Mouse (Mus musculus): ENCODE measurements around the gene Acp1. TPM values are rescaled to one million over a fixed set of nuclear protein-coding genes. Genes with fewer than 3 reads are reported as not detected.

Gene Acp1
- total and polyA plus RNA-seq, 2 experiments from 2014 or later = 25.5 to 95.4 TPM

DNA sequence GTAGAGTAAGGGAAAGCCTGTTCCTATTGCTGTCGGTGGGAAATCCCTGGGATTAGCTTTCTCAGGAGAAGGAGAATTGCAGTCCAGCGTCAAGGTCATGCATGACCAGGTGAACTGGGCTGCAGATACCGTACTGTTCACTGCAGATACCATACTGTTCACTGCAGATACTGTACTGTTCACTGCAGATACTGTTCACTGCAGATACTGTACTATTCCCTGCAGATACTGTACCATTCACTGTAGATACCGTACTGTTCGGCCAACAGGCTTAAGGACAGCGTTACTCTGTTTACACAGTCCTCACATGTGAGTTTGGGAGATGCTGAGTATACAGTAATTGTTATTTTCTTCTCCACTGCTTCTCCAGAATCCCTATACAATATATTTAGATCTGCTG, 16.8 kb upstream of the Acp1 start:
- TF ChIP-seq CTCF (IDR thresholded peaks at IDR 0.05; ENCODE audit: low read depth) (no peak), EP300 (IDR thresholded peaks at IDR 0.05; ENCODE audit: low read depth) (no peak)
- no peak for DNase-seq (ENCODE audit: low spot score)
- no peak for ATAC-seq (ENCODE audit: insufficient read depth, low read depth)
- H3K9me3 ChIP-seq (replicated peaks; ENCODE audit: control insufficient read depth, low read length) = no peaks in the 10 kb centered on the region
- no peak overlapping the region for H3K27ac ChIP-seq (ENCODE audit: low read depth)
- H3K4me3 ChIP-seq (ENCODE audit: low read depth, low read length) = no peak overlapping the region
- no peaks in the 10 kb centered on the region for H3K4me1 ChIP-seq (ENCODE audit: control insufficient read depth, insufficient read depth)
- 77% methylated on average over 6 of the region's 6 CpGs for WGBS
- H3K36me3 ChIP-seq (replicated peaks; ENCODE audit: control insufficient read depth, insufficient read depth, low read length) = no peaks in the 10 kb centered on the region
- H3K27me3 ChIP-seq (ENCODE audit: control insufficient read depth, insufficient read depth, low read length) = no peaks in the 10 kb centered on the region
- H3K4me2 ChIP-seq (ENCODE audit: low read depth, low read length) = no peak overlapping the region
- no peak overlapping the region for H3K9ac ChIP-seq (replicated peaks; ENCODE audit: low read depth, low read length)

DNA sequence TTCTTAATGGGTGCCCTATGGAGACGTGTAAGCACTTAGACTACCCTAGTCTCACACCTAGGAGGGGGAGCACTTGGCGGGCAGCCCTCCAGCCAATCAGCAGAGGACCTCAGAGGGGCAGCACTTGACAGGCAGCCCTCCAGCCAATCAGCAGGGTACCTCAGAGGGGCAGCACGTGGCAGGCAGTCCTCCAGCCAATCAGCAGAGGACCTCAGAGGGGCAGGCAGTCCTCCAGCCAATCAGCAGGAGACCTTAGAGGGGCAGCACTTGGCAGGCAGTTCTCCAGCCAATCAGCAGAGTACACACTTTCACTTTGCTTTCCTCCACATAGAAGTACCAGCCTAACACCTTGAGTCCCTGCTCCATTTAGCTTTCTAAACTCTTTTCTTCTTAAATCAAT, 11.0 kb upstream of the Acp1 start:
- H3K27ac ChIP-seq (ENCODE audit: low read depth) = no peak overlapping the region
- ATAC-seq (ENCODE audit: insufficient read depth, low read depth) (no peak), DNase-seq (ENCODE audit: low spot score) (no peak)
- TF ChIP-seq EP300 (IDR thresholded peaks at IDR 0.05; ENCODE audit: low read depth) (no peak), CTCF (IDR thresholded peaks at IDR 0.05; ENCODE audit: low read depth) (no peak)
- no peak overlapping the region for H3K9ac ChIP-seq (replicated peaks; ENCODE audit: low read depth, low read length)
- no peaks in the 10 kb centered on the region for H3K36me3 ChIP-seq (replicated peaks; ENCODE audit: control insufficient read depth, insufficient read depth, low read length)
- no peaks in the 10 kb centered on the region for H3K27me3 ChIP-seq (ENCODE audit: control insufficient read depth, insufficient read depth, low read length)
- WGBS = 73% methylated on average over 3 of the region's 3 CpGs
- no peaks in the 10 kb centered on the region for H3K9me3 ChIP-seq (replicated peaks; ENCODE audit: control insufficient read depth, low read length)
- H3K4me2 ChIP-seq (ENCODE audit: low read depth, low read length) = no peak overlapping the region
- no peaks in the 10 kb centered on the region for H3K4me1 ChIP-seq (ENCODE audit: control insufficient read depth, insufficient read depth)
- H3K4me3 ChIP-seq (ENCODE audit: low read depth, low read length) = no peak overlapping the region

DNA sequence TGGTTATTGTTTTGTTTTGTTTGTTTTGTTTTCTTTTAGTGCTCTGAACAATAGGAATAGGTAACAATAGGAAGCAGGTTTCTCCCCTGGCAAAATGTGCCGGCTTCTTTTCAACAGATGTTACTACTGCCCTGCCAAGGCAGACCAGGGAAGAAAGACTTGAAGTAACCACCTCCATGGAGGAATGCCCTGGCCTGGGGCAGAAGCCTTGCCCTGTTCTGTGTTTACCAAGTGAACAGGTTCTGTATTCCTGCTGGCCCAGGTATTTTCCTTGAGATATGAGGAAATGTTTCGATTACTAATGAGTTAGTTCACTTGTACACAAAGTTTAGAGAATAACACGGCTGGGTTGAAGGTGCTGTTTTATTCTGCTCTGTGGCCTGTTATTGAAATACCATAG, 1.5 kb upstream of the Acp1 start:
- H3K27ac ChIP-seq (ENCODE audit: low read depth) = no peak overlapping the region
- WGBS = 63% methylated on average over 3 of the region's 3 CpGs
- H3K4me2 ChIP-seq (ENCODE audit: low read depth, low read length) = no peak overlapping the region
- no peak for ATAC-seq (ENCODE audit: insufficient read depth, low read depth)
- H3K4me3 ChIP-seq (ENCODE audit: low read depth, low read length) = no peak overlapping the region
- no peaks in the 10 kb centered on the region for H3K36me3 ChIP-seq (replicated peaks; ENCODE audit: control insufficient read depth, insufficient read depth, low read length)
- no peaks in the 10 kb centered on the region for H3K27me3 ChIP-seq (ENCODE audit: control insufficient read depth, insufficient read depth, low read length)
- TF ChIP-seq EP300 (IDR thresholded peaks at IDR 0.05; ENCODE audit: low read depth) (no peak), CTCF (IDR thresholded peaks at IDR 0.05; ENCODE audit: low read depth) (no peak)
- H3K9ac ChIP-seq (replicated peaks; ENCODE audit: low read depth, low read length) = no peak overlapping the region
- peaks cover 8% of the 10 kb centered on the region; the same call in 1 of the 2 replicates for H3K4me1 ChIP-seq (ENCODE audit: control insufficient read depth, insufficient read depth)
- no peaks in the 10 kb centered on the region for H3K9me3 ChIP-seq (replicated peaks; ENCODE audit: control insufficient read depth, low read length)
- DNase-seq (ENCODE audit: low spot score) = no peak

DNA sequence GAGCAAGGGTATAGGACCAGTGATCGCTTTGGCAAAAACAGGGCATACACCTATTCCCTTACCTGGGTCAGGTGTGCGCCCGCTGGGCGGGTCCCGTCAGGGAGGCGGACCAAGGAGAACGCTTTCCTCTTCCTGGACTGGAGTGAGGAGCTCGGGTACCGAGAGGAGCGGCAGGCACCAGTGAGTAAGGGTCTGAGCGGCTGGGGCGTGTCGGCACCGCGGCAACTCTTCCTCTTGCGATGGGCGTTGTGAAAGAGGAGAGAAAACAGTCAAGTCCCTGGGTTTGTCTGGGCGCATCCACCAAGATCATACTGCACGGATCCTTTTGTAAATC, 626 bp upstream of the Acp1 start:
- Histone ChIP-seq H3K27ac (ENCODE audit: low read depth) (no peak overlapping the region), H3K4me2 (ENCODE audit: low read depth, low read length) (peak overlapping the region; percentile 92), H3K27me3 (ENCODE audit: control insufficient read depth, insufficient read depth, low read length) (no peaks in the 10 kb centered on the region), H3K4me1 (ENCODE audit: control insufficient read depth, insufficient read depth) (peaks cover 8% of the 10 kb centered on the region; the same call in 1 of the 2 replicates), H3K4me3 (ENCODE audit: low read depth, low read length) (peak overlapping the region; percentile 86), H3K9me3 (replicated peaks; ENCODE audit: control insufficient read depth, low read length) (no peaks in the 10 kb centered on the region), H3K9ac (replicated peaks; ENCODE audit: low read depth, low read length) (peak overlapping the region; percentile 71), H3K36me3 (replicated peaks; ENCODE audit: control insufficient read depth, insufficient read depth, low read length) (no peaks in the 10 kb centered on the region)
- TF ChIP-seq EP300 (IDR thresholded peaks at IDR 0.05; ENCODE audit: low read depth) (no peak), CTCF (IDR thresholded peaks at IDR 0.05; ENCODE audit: low read depth) (no peak)
- no peak for DNase-seq (ENCODE audit: low spot score)
- ATAC-seq (ENCODE audit: insufficient read depth, low read depth) = peak; percentile 21
- 1% methylated on average over 19 of the region's 19 CpGs for WGBS

DNA sequence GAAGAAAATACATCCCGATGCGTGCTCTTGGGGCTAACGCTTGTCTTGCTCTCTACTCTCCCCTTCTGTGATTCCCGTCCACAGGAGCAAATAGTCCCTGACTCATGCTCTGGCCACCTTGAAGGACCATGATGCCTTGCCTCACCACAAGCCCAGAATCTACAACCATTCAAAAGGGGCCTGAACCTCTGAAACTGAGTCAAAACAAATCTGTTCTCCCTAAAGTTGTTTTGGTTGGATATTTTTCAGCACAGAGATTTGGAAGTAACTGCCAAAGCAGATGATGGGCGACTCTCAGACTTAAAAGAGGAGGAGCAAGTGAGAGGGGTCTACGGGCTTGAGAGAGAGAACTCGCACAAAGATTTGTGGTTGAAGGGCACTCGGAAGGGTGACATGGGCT, 529 bp downstream of the Acp1 start:
- Histone ChIP-seq H3K9ac (replicated peaks; ENCODE audit: low read depth, low read length) (peak overlapping the region; percentile 71), H3K27me3 (ENCODE audit: control insufficient read depth, insufficient read depth, low read length) (no peaks in the 10 kb centered on the region), H3K9me3 (replicated peaks; ENCODE audit: control insufficient read depth, low read length) (no peaks in the 10 kb centered on the region), H3K27ac (ENCODE audit: low read depth) (peak overlapping the region; percentile 61), H3K4me1 (ENCODE audit: control insufficient read depth, insufficient read depth) (peaks cover 8% of the 10 kb centered on the region; the same call in 1 of the 2 replicates), H3K4me2 (ENCODE audit: low read depth, low read length) (peak overlapping the region; percentile 92), H3K36me3 (replicated peaks; ENCODE audit: control insufficient read depth, insufficient read depth, low read length) (no peaks in the 10 kb centered on the region), H3K4me3 (ENCODE audit: low read depth, low read length) (peak overlapping the region; percentile 86)
- ATAC-seq (ENCODE audit: insufficient read depth, low read depth) (no peak), DNase-seq (ENCODE audit: low spot score) (no peak)
- WGBS = 17% methylated on average over 8 of the region's 8 CpGs
- TF ChIP-seq CTCF (IDR thresholded peaks at IDR 0.05; ENCODE audit: low read depth) (no peak), EP300 (IDR thresholded peaks at IDR 0.05; ENCODE audit: low read depth) (no peak)

DNA sequence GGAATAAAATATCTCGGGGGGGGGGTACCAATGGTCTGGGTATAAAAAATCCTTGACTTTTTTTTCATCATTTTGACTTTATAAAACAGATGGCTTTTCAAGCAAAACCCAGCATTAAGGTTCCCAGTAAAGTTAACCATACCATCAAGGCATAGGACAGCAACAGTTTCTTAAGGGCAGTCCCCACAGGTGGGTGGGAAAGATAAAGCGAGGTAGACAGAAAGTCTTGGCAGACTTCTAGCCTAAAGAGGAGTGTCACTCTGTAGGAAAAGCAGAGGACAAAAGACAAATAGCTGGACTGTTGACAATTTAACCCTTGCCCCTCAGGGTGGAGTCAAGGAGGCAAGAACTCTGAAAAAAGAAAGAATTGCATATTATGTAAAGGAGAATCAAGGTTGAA, 1.5 kb downstream of the Acp1 start:
- Histone ChIP-seq H3K27me3 (ENCODE audit: control insufficient read depth, insufficient read depth, low read length) (no peaks in the 10 kb centered on the region), H3K27ac (ENCODE audit: low read depth) (no peak overlapping the region), H3K9me3 (replicated peaks; ENCODE audit: control insufficient read depth, low read length) (no peaks in the 10 kb centered on the region), H3K4me1 (ENCODE audit: control insufficient read depth, insufficient read depth) (peaks cover 8% of the 10 kb centered on the region; the same call in 1 of the 2 replicates), H3K4me3 (ENCODE audit: low read depth, low read length) (no peak overlapping the region), H3K4me2 (ENCODE audit: low read depth, low read length) (no peak overlapping the region), H3K9ac (replicated peaks; ENCODE audit: low read depth, low read length) (no peak overlapping the region), H3K36me3 (replicated peaks; ENCODE audit: control insufficient read depth, insufficient read depth, low read length) (0 out of 2 replicates have a peak, but pooled peaks cover 2% of the 10 kb centered on the region)
- WGBS = 79% methylated on average over 2 of the region's 2 CpGs
- TF ChIP-seq CTCF (IDR thresholded peaks at IDR 0.05; ENCODE audit: low read depth) (no peak), EP300 (IDR thresholded peaks at IDR 0.05; ENCODE audit: low read depth) (no peak)
- ATAC-seq (ENCODE audit: insufficient read depth, low read depth) (no peak), DNase-seq (ENCODE audit: low spot score) (no peak)
